Mouse (Mus musculus): ENCODE results near the gene Gm19668. TPM values are rescaled to one million over a fixed set of nuclear protein-coding genes. Genes with fewer than 3 reads are reported as not detected.

The Gm19668 gene
- polyA plus RNA-seq (2017; shearing (Covaris generic)), result not detected

DNA sequence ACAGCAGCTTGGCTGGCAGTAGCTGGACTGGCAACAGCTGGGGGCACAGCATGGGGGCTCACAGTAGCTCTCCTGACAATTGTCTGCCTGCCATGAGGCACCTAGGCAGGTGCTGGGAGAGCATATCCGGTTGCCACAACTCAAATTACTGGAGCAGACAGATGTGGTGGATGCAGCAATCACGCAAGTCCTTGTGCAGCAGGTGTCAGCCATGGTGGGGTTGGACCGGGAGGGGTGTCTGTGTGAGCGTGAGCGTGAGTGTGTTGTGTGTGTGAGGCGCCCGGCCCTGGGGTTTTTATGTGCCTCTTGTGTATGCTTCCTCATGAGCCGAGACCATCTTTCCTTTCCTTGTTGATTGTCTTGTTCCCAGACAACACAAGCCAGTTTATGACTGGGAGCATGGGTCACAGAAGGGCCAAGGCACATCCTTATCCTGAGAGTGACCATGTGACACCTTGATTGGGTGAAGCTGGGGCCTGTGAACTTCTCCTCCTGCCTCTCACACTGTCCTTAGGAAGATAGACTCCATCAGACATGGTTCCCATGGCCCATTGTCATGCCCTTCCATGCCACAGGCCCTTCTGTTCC, at the start of gene Gm19668:
TSS of gene Gm19668 (minus strand) at position 213 of the 588 bp plus-strand sequence.

DNA sequence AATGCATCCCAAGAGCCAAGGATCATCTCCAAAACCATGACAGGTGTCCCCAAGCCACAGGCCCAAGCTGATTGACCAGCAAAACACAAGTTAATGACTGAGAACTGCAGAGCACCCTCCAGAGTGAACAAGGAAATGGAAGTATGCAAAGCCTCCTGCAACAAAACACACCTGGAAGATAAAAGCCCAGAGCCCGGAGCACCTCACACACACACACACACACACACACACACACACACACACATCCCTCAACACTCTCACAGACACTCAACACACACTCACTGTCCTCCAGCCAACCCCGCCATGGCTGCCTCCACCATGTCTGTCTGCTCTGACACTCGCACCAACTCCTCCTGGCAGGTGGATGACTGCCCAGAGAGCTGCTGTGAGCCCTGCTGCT, 47.6 kb upstream of the Gm19668 start, which contains the start of gene Gm36176:
TSS of gene Gm36176 (plus strand) at position 301 of the 400 bp plus-strand sequence.

DNA sequence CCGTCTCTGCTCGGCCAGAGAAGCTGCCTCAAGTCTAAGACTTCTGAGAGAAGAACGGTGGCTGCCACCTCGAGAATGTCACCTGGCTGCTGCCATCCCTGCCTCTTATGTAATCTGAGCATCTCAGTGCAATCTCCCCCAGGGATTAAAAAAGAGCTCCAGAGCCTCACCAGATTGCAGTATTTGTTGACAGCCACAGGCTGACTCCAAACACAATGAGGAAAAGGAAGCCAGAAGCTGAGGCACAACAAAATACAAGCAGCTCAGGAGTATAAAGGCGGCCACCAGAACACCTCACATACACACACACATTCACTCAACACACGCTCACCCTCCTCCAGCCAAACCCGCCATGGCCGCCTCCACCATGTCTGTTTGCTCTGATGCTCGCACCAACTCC, 36.7 kb upstream of the Gm19668 start, which contains the start of gene Krtap10-10:
TSS of gene Krtap10-10 (plus strand) at position 301 of the 400 bp plus-strand sequence.

GRCm38 (mm10) chr10:77826951-77827350, 28.0 kb upstream of the Gm19668 start, which contains the start of gene Krtap10-4:
Krtap10-4 (minus strand) TSS chr10:77827095.

DNA sequence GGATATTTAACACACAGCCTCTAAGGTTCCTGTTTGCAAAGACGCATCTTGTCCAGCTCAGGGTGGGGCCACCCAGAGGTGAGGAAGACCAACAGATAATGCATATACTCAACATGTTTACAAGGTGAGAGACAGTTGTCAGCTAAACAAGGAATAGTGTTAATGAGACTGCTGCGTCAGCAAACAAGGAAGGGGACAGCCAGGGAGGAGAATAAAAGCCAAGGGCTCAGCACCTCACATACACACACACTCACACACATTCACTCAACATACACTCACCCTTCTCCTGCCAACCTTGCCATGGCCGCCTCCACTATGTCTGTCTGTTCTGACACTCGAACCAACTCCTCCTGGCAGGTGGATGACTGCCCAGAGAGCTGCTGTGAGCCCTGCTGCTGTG, 15.4 kb upstream of the Gm19668 start, which contains the start of gene Gm2696:
TSS of gene Gm2696 (plus strand) at position 301 of the 400 bp plus-strand sequence.

DNA sequence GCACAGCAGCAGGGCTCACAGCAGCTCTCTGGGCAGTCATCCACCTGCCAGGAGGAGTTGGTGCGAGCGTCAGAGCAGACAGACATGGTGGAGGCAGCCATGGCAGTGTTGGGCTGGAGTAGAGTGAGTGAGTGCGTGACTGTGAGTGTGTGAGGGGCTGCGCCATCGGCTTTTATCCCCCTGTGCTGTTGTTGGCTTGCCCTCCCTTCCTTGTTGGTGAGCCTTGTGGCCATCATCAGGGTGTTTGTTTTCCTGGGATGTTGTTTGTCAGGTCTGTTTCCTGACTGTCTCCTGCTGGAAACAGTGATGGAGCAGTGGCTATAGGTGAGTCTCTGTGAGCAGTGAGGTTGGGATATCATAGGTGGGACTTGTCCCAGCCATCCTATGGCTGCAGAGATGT, 12.8 kb upstream of the Gm19668 start, which contains the start of gene Gm9507:
TSS of gene Gm9507 (minus strand) at position 101 of the 400 bp plus-strand sequence.

GRCm38 (mm10) chr10:77794976-77795375, 4.0 kb downstream of the Gm19668 start, which contains the start of gene Gm9639:
Gm9639 (minus strand) TSS chr10:77795076.

DNA sequence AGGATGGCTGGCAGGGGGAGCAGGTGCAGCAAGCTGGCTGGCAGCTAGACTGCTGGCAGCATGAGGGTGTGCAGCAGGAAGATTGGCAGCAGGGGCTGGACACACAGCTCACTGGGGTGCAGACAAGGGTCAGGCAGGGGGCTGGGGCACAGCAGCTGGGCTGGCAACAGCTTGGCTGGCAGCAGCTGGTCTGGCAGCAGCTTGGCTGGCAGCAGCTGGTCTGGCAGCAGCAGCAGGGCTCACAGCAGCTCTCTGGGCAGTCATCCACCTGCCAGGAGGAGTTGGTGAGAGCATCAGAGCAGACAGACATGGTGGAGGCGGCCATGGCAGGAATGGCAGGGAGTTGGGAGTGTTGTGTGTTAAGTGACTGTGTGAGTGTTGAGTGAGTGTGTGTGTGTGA, 11.1 kb downstream of the Gm19668 start, which contains the start of gene Gm7137:
TSS of gene Gm7137 (minus strand) at position 325 of the 400 bp plus-strand sequence.

DNA sequence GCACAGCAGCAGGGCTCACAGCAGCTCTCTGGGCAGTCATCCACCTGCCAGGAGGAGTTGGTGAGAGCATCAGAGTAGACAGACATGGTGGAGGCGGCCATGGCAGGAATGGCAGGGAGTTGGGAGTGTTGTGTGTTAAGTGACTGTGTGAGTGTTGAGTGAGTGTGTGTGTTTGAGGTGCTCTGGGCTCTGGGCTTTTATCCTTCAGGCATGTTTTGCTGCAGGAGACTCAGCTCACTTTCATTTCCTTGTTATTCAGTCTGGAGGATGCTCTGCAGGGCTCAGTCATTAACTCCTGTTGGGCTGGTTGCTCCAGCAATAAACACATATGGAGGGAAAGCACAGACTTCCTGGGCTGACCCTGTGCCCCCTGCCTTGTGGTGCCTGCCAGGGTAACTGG, 16.5 kb downstream of the Gm19668 start, which contains the start of gene Gm3250:
TSS of gene Gm3250 (minus strand) at position 101 of the 400 bp plus-strand sequence.

GRCm38 (mm10) chr10:77776844-77777243, 22.1 kb downstream of the Gm19668 start, which contains the start of gene Gm7138:
Gm7138 (minus strand) TSS chr10:77776944.

GRCm38 (mm10) chr10:77771225-77771624, 27.7 kb downstream of the Gm19668 start, which contains the start of gene Gm3238:
Gm3238 (minus strand) TSS chr10:77771325.

DNA sequence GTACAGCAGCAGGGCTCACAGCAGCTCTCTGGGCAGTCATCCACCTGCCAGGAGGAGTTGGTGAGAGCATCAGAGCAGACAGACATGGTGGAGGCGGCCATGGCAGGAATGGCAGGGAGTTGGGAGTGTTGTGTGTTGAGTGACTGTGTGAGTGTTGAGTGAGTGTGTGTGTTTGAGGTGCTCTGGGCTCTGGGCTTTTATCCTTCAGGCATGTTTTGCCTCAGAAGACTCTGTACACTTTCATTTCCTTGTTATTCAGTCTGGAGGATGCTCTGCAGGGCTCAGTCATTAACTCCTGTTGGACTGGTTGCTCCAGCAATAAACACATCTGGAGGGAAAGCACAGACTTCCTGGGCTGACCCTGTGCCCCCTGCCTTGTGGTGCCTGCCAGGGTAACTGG, 39.4 kb downstream of the Gm19668 start, which contains the start of gene Gm3233:
TSS of gene Gm3233 (minus strand) at position 101 of the 400 bp plus-strand sequence.

DNA sequence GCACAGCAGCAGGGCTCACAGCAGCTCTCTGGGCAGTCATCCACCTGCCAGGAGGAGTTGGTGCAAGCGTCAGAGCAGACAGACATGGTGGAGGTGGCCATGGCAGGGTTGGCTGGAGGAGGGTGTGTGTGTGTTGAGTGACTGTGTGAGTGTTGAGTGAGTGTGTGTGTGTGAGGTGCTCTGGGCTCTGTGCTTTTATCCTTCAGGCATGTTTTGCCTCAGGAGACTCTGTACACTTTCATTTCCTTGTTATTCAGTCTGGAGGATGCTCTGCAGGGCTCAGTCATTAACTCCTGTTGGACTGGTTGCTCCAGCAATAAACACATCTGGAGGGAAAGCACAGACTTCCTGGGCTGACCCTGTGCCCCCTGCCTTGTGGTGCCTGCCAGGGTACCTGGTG, 47.7 kb downstream of the Gm19668 start, which contains the start of gene Gm9736:
TSS of gene Gm9736 (minus strand) at position 101 of the 400 bp plus-strand sequence.

Other genes with a start within 250 kb of the Gm19668 start
- gene Pttg1ip, start 217.4 kb downstream of the Gm19668 start, polyA plus RNA-seq (2017; shearing (Covaris generic)), result 91.7 TPM
- gene Sumo3, start 193.0 kb downstream of the Gm19668 start, polyA plus RNA-seq (2017; shearing (Covaris generic)), result 96.7 TPM
- not detected for gene Gm49325, start 192.9 kb downstream of the Gm19668 start, polyA plus RNA-seq (2017; shearing (Covaris generic))
- gene Ube2g2, start 176.9 kb downstream of the Gm19668 start, polyA plus RNA-seq (2017; shearing (Covaris generic)), result 65.3 TPM
- 0.37 TPM for gene Tspear, start 112.6 kb downstream of the Gm19668 start, polyA plus RNA-seq (2017; shearing (Covaris generic))
- gene Gm19402, start 108.4 kb downstream of the Gm19668 start, polyA plus RNA-seq (2017; shearing (Covaris generic)), result not detected
- not detected for gene Gm9508, start 101.9 kb downstream of the Gm19668 start, polyA plus RNA-seq (2017; shearing (Covaris generic))
- gene Gm10272, start 92.5 kb downstream of the Gm19668 start, polyA plus RNA-seq (2017; shearing (Covaris generic)), result not detected
- not detected for gene Gm10024, start 87.7 kb downstream of the Gm19668 start, polyA plus RNA-seq (2017; shearing (Covaris generic))
- gene Gm10142, start 83.3 kb downstream of the Gm19668 start, polyA plus RNA-seq (2017; shearing (Covaris generic)), result not detected
- gene Krtap12-1, start 78.5 kb downstream of the Gm19668 start, polyA plus RNA-seq (2017; shearing (Covaris generic)), result not detected
- not detected for gene Gm10100, start 72.6 kb downstream of the Gm19668 start, polyA plus RNA-seq (2017; shearing (Covaris generic))
- not detected for gene Gm18596, start 56.5 kb downstream of the Gm19668 start, polyA plus RNA-seq (2017; shearing (Covaris generic))
- gene Gm9736, start 47.8 kb downstream of the Gm19668 start, polyA plus RNA-seq (2017; shearing (Covaris generic)), result not detected
- not detected for gene Gm3233, start 39.5 kb downstream of the Gm19668 start, polyA plus RNA-seq (2017; shearing (Covaris generic))
- not detected for gene Gm3238, start 27.8 kb downstream of the Gm19668 start, polyA plus RNA-seq (2017; shearing (Covaris generic))
- gene Gm7138, start 22.2 kb downstream of the Gm19668 start, polyA plus RNA-seq (2017; shearing (Covaris generic)), result not detected
- gene Gm3250, start 16.6 kb downstream of the Gm19668 start, polyA plus RNA-seq (2017; shearing (Covaris generic)), result not detected
- not detected for gene Gm7137, start 10.9 kb downstream of the Gm19668 start, polyA plus RNA-seq (2017; shearing (Covaris generic))
- not detected for gene Gm9639, start 4.1 kb downstream of the Gm19668 start, polyA plus RNA-seq (2017; shearing (Covaris generic))
- gene Gm9507, start 12.7 kb upstream of the Gm19668 start, polyA plus RNA-seq (2017; shearing (Covaris generic)), result not detected
- gene Gm2696, start 15.5 kb upstream of the Gm19668 start, polyA plus RNA-seq (2017; shearing (Covaris generic)), result not detected
- not detected for gene Krtap10-4, start 28.0 kb upstream of the Gm19668 start, polyA plus RNA-seq (2017; shearing (Covaris generic))
- not detected for gene Krtap10-10, start 36.8 kb upstream of the Gm19668 start, polyA plus RNA-seq (2017; shearing (Covaris generic))
- not detected for gene Gm36176, start 47.7 kb upstream of the Gm19668 start, polyA plus RNA-seq (2017; shearing (Covaris generic))
- not detected for gene Gm10318, start 53.7 kb upstream of the Gm19668 start, polyA plus RNA-seq (2017; shearing (Covaris generic))
- not detected for gene Gm3285, start 62.8 kb upstream of the Gm19668 start, polyA plus RNA-seq (2017; shearing (Covaris generic))
- 0.32 TPM for gene Lrrc3, start 103.4 kb upstream of the Gm19668 start, polyA plus RNA-seq (2017; shearing (Covaris generic))
- gene Trpm2, start 171.4 kb upstream of the Gm19668 start, polyA plus RNA-seq (2017; shearing (Covaris generic)), result 1.1 TPM
- gene 1810043G02Rik, start 179.4 kb upstream of the Gm19668 start, polyA plus RNA-seq (2017; shearing (Covaris generic)), result 11.6 TPM
- 110 TPM for gene Pfkl, start 210.9 kb upstream of the Gm19668 start, polyA plus RNA-seq (2017; shearing (Covaris generic))
- gene Dnmt3l, start 242.8 kb upstream of the Gm19668 start, polyA plus RNA-seq (2017; shearing (Covaris generic)), result not detected
- gene Aire, start 244.5 kb upstream of the Gm19668 start, polyA plus RNA-seq (2017; shearing (Covaris generic)), result 0.39 TPM